Mouse (Mus musculus): ENCODE results near the gene Hbs1l.

- no peak for TF ChIP-seq GATA1 (IDR thresholded peaks at IDR 0.05; ENCODE audit: borderline replicate concordance, low read length)
- TF ChIP-seq FLI1 (IDR thresholded peaks at IDR 0.05; ENCODE audit: low read length), result no peak
These were observed 24.5 kb upstream of the Hbs1l start for GRCm38 (mm10) chr10:21271310-21271709.

Measured in megakaryocyte, embryonic 14.5 days (primary cell).